Comparison of ENCODE assay signal across 25 mouse cellular contexts in genomic region chr3:37971240-37971639, GRCm38 (mm10).
"Had no signal": no experiment of that assay in that cellular context is flagged by ENCODE, and none has a peak within 500 bp of the region (broad histone marks: within the 10 kb centered on the region; RNA-seq: fewer than 3 reads in every experiment).

No protein-coding gene starts in this region.

- H3K4me2 ChIP-seq: heart, embryonic 11.5 days; heart, embryonic 13.5 days; heart, embryonic 15.5 days; hindbrain, embryonic 12.5 days; hindbrain, embryonic 14.5 days; intestine, embryonic 15.5 days; limb, embryonic 12.5 days had no signal

- DNase-seq: gastrocnemius, adult 2 months; gastrocnemius, postnatal 10 days; gastrocnemius, postnatal 25 days; heart, adult 2 months; heart, postnatal 4 days; kidney, adult 18-20 months; kidney, adult 8-10 months; kidney, postnatal 10 days; kidney, postnatal 25 days; kidney, postnatal 4 days; liver had no signal

- H3K4me3 ChIP-seq: gastrocnemius, adult 2 months; heart, adult 2 months; heart, embryonic 13.5 days; heart, embryonic 15.5 days; hindbrain, embryonic 10.5 days; hindbrain, embryonic 12.5 days; intestine, embryonic 15.5 days; layer of hippocampus, adult 2 months; left cerebral cortex, adult 2 months; limb, embryonic 10.5 days; limb, embryonic 12.5 days had no signal

- H3K4me1 ChIP-seq: hindbrain, embryonic 12.5 days had no signal

- ATAC-seq: hindbrain, embryonic 16.5 days; inflammation-experienced regulatory T-cells, adult 6 months; intestine, embryonic 15.5 days; intestine, postnatal 0 days had no signal

- H3K36me3 ChIP-seq: heart, embryonic 13.5 days; heart, embryonic 15.5 days; hindbrain, embryonic 10.5 days; hindbrain, embryonic 12.5 days; intestine, embryonic 15.5 days; limb, embryonic 10.5 days; limb, embryonic 12.5 days had no signal

- H3K9ac ChIP-seq: heart, embryonic 13.5 days; heart, embryonic 15.5 days; hindbrain, embryonic 12.5 days; hindbrain, embryonic 14.5 days; intestine, embryonic 15.5 days; limb, embryonic 12.5 days had no signal

- H3K27ac ChIP-seq: gastrocnemius, adult 2 months; heart, adult 2 months; heart, embryonic 13.5 days; heart, embryonic 15.5 days; hindbrain, embryonic 10.5 days; hindbrain, embryonic 12.5 days; hindbrain, embryonic 14.5 days; intestine, embryonic 15.5 days; layer of hippocampus, adult 2 months; left cerebral cortex, adult 2 months; limb, embryonic 10.5 days; limb, embryonic 12.5 days had no signal

- H3K27me3 ChIP-seq: hindbrain, embryonic 12.5 days; intestine, embryonic 15.5 days; limb, embryonic 12.5 days had no signal

- H3K9me3 ChIP-seq: heart, embryonic 13.5 days; heart, embryonic 15.5 days; hindbrain, embryonic 10.5 days; hindbrain, embryonic 12.5 days; intestine, embryonic 15.5 days; limb, embryonic 10.5 days; limb, embryonic 12.5 days had no signal
